Mouse (Mus musculus) T-cell, adult 2 months (primary cell): ENCODE results near the gene Chpf.
A peak's percentile ranks its signal among the peaks of the same experiment; 100 is the strongest.

Experiments
- DNase-seq: peaks from one replicate; pipeline ENCODE4 v3.0.0; 2022; ENCODE audit warnings: low spot score

Chpf gene

DNA sequence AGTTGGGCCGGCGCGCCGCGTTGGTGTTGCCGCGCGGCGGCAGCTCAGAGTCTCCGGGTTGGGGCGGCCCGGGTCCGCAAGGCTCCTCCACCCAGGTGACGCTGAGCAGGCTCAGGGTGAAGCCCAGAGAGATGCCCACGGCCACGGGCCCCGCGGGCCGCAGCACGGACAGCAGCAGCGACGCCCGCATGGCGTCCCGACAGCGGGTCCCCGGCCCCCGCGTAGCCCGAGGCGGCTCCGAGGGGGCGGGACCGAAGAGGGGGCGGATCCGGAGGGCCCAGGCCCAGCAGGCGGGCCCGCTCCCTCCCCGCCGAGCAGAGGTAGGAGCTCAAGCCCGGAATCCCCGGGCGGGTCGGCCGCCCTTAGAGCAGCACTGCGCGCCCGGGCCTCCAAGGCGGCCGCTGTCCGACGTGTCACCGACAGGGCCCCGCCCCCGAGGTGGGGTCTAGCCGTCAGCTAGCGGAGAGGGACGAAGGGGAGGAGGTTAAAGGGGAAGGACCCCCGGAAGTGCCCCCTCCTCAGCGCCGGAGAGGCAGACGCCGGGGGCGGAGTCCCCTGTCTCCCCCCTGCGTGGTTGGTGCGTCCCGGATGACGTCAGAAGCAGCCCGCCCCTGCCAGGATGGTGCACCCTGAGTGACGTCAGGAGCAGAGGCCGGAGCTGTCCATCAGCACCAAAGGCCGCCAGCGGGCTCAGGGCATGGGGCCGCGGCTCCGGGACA lies at the start of gene Chpf, which contains the start of gene Tmem198:
Chpf (minus strand) TSS at position 392 of the 719 bp plus-strand sequence.
Tmem198 (plus strand) TSS at position 617 of the 719 bp plus-strand sequence.
- DNase-seq, result peak; percentile 94

DNA sequence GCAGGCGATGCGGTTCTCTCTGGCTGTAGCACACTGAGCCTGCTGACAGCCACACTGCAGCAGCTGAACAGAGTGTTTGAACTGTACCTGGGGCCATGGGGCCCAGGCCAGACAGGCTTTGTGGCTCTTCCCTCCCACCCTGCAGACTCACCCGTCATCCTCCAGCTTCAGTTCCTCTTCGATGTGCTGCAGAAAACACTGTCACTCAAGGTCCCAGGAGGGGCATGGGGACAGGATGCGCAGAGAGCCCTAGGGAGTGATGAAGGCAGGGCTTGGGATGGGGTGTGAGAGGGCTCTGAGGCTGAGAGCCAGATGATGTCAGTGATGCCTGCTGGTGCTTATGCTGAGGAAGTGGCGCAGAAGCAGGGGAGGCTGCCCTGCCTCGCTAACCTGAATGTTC lies 45.6 kb upstream of the Chpf start:
- peak; percentile 33 for DNase-seq

DNA sequence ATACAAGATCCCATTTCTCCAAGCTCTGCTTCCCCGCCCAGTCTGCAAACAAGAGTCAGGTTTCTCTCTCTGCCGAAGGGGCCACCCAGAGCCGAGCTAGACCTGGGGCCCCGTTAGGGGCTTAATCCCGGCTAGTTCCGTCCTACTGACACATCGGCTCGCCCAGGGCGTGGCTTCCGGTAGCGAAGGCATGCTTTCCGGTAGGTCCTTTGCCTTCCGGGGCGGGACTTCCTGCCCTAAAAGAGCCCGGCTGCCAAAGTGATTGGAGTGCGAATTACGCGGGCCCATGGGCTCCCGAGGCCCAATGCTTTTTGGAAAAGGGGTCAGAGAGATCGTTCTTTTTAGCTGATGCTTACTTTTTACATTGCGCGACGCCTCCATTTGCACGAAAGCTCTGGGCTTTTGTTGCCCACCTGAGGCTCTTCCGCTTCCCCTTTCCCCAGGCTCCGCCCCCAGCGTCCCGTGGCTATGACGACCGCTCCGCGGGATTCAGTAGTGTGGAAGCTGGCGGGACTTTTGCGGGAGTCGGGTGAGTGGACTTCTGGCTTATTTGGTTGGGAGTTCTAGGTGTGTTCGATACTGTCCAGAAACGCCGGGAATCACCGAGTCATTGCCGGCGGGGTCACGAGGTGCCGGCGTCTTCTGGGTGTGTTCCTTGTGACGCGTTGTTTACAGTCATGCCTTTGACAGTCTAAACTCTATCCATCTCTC lies 42.4 kb upstream of the Chpf start, which contains the start of gene Stk11ip:
Stk11ip (plus strand) TSS at position 209 of the 711 bp plus-strand sequence.
- peak; percentile 92 for DNase-seq

DNA sequence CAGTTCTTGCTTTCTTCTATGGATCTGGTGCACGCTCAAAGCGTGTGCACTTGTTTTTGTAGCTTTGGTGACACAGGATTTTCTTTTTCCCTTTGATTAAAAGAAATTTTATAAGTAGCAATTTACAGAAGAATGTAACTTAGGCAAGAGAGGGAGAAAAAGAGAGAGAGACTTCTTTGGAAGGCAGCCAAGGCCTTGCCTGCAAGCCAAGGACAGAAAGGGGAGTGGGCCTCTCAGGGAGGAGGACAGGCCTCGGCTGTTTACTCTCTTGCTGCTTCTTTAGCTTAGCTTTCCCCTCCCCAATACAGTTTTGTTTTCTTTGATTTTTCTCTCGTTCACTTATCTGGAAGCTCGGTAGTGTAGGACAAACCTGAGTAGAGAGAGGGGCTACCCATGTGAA lies 40.5 kb upstream of the Chpf start:
- DNase-seq, result no peak

DNA sequence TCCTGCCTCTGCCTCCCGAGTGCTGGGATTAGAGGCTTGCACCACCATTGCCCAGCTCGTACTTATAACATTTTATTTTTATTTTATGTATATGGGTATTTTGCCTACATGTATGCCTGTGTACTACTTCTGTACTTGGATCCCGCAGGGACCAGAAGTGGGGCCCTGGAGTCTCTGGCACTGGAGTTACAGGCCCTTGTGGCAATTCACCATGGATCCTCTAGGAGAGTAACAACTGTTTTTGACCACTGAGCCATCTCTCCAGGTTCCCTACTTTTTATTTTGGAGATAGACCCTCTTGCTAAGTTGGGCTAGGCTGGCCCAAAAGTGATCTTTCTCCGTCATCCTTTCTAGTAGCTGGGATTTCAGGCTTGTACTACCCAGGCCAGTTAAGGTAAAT lies 39.3 kb upstream of the Chpf start:
- DNase-seq, result no peak

DNA sequence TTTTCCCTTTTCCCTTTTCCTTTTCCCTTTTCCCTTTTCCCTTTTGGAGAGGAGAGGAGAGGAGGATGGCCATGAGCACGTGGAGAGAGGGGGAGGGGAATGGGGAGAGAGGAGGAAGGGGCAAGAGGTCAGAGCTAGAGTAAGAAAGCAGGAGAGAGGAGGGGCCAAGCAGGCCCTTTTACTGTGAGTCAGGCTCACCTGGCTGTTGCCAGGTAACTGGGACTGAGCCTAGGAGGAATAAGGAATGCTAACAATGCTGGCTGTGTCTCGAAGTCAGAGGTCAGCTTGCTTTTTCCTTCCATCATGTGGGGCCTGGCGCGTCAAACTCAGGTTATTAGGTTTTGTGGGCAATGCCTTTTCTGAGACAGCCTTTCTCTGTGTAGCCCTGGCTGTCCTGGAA lies 38.9 kb upstream of the Chpf start:
- no peak for DNase-seq

DNA sequence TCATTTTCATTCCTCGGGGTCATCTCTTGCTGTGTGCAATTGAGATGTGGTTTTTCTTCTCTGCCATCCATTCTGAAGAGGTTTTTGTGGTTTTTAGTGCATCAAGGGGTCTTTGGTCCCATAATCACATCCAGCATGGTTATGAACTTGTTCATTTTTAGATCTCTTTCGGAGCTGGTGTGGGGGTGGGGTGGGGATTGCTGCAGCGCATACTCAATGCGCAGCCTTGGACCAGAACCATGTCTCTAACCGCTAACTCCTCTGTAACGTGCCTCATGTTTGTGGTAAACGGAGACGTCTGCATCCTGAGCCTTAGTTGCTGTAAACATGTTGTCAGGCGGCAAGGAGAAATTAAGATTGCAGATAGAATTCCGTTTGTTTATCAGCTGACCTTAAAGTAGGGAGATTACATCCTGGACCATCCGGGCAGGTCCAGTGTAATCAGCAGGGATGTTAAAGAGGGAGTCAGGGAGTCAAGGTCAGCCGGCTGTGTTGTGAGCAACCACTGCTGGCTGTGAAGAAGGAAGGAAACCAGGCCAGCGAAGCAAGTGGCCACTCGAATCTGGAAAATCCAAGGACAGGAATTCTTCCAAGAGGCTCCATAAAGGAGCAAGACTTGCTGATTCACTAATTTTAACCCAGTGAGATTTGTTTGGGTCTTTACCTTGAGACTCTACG lies 37.7 kb upstream of the Chpf start:
- no peak for DNase-seq

DNA sequence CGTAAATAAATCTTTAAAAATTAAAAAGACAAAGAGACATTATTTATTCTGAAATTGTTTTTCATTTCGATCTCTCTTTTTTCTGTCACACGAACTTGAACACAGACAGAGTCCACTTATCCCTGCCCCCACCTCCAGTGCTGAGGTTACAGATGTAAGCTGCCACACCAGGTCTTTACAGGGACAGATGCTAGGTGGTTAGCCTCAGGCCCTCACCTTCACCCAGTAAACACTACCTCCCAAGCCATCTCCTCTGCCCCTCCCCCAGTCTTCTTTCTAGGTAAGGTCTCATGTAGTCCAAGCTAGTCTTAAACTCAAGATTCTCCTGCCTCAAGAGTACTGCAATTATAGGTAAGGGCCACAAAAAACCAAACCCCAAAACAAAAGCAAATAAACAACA lies 33.4 kb upstream of the Chpf start:
- no peak for DNase-seq

DNA sequence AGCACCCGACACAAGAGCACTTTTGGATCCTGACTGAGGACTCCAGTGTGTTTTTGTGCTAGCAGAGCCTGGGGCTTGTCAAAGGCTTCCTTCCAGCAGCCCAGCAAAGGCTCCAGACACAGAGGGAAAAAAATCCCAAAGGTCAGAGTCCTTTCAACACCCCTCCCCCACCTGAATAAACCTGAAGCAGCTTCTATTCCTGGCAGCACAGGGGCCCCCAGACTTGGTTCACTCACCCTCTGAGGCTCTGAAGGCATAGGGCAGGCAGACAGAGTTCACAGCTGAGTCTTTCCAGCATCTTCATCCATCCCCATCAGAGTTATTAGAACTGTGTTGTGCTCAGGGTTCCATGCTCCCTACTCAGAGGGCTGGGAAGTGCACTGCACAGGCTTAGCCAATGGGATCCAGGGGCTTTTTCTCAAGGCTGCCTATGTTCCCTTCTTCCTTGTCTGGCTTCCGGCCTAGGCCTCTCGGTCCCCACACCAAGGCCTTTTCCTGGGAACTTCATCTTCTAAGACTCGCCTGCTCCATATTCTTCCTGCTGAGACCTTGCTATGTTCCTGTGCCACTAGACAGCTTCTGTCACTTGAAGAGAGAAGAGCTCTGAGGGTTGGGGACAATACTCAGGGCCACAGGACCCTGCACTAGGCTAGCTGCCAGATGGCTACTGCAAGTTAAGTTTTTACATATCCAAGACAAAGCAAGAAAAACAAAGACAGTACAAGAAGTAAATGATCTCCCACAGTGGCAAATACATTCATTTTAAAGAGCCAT lies 32.5 kb upstream of the Chpf start:
- DNase-seq, result no peak

DNA sequence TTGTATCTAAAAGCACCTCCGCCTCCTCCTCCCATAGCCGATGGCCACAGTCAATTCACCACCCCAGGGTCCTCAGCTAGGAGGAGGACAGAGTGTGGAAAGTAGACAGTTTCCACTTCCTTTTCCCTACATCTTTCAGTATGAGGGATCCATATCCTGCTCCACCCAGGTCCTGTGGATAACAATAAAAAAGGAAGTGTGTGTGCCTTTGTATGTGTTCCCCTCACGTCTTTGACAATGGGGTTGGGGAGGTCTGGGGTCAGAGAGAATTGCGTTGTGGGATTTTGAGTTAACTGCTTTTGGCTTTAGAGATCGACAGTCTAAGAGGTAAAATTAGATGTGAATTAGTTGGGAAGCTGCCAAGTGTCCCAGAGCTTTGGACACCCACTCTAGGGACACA lies 31.0 kb upstream of the Chpf start:
- DNase-seq, result no peak

DNA sequence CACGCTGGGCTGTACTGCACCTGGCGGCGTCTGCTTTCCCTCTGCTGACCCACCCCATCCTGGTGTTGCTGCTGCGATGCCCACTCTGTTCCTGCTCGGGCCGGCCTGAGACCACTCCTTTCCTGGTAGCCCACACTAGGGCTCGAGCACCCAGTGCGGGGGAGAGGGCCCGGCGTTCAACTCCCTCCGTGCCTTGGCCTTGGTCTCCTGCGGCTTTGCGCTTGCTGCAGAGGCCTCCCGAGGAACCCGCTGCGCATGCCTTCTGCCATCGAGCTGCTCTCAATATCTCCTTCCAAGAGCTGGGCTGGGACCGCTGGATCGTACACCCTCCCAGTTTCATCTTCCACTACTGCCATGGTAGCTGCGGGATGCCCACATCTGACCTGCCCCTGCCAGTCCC lies 30.5 kb upstream of the Chpf start:
- DNase-seq, result no peak

DNA sequence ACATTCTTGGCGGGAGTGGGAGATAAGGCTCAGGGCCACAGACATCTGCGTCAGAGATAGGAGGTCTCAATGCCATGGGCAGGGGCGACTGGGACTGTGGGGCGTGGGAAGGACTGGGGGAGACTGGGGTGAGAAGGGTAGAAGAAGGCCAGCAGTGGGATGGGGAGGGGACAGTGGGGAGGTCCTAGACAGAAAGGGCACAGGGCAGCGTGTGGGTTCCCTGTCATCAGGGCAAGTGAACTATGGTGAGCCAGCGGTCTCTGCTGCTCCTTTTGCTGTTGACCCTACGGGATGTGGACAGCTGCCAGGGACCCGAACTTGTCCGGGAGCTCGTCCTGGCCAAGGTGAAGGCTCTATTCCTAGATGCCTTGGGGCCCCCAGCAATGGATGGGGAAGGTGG lies 27.9 kb upstream of the Chpf start, which contains the start of gene Inha:
Inha (plus strand) TSS at position 72 of the 400 bp plus-strand sequence.
- no peak for DNase-seq

DNA sequence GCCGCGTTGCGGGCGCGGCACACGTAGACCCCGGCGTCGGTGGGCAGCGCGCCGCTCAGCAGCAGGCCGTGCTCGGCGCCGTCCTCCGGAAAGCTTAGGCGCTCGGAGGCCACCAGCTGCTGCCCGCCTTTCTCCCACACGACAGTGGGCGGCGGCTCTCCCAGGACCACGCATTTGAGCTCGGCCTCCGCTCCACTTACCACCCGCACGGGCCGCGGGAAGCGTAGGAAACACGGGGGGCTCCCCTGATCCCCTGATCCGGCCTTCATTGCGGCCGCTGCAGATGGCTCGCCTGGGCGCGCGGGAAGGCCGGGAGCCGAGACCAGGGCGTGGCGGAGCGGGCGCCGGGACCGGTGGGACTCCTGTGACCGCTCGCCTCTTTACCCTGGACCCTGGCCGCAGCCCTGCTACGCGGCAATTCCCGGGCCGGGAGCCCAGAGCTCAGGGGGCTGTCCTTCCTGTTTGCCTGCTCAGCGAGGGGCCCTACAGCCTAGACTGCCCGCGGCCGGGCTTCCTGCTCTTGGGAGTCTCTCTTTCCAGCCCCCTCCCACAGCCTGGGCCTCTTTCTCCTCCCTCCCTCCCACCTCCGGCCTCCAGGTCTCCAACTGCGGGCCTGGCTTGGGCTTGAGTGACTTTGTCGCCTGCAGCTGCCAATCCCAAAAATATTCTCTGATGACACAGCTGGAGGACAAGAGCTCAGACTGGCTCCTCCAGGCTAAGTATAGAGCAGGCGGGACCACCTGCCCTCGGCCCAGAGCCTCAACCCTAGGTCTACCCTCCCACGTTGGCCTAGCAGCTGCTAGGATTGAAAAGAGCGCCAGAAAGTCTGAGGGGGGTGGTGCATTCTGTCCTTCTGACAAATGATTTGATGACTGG lies 27.1 kb upstream of the Chpf start, which contains the start of gene Obsl1:
Obsl1 (minus strand) TSS at position 497 of the 876 bp plus-strand sequence.
- no peak for DNase-seq

DNA sequence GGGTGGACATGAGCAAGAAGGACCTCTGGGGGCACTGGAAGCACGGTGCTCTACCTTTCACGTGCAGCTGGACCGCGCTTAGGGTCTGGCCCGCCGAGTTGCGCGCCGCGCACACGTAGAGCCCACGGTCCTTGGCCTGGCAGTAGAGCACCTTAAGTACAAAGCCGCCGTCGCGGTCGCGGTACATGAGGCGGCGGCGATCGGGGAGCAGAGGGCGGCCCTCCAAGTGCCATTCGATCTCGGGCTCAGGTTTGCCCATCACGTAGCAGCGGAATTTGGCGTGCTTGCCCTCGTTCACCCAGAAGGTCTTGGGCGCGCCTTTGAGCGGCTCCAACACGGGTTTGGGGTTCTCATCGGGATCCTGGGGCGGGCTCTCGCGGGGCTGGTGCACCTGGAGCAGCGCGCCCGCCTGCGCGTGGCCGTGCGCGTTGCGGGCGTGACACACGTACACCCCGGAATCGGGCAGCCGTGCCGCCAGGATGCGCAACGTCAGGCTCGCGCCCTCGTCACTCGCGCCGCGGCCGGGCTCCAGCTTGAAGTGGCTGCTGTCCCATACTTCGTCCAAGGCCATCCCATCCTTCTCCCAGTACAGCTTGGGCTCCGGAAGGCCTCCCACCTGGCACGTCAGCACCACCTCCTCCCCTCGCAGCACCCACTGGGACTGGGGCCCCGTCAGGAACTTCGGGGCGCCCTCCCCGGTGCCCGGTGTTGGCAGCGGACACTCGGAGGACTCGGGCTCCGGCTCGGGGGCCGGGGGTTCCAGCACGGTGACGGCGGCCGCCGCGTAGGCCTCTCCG lies 26.2 kb upstream of the Chpf start:
- DNase-seq, result peak; percentile 53

DNA sequence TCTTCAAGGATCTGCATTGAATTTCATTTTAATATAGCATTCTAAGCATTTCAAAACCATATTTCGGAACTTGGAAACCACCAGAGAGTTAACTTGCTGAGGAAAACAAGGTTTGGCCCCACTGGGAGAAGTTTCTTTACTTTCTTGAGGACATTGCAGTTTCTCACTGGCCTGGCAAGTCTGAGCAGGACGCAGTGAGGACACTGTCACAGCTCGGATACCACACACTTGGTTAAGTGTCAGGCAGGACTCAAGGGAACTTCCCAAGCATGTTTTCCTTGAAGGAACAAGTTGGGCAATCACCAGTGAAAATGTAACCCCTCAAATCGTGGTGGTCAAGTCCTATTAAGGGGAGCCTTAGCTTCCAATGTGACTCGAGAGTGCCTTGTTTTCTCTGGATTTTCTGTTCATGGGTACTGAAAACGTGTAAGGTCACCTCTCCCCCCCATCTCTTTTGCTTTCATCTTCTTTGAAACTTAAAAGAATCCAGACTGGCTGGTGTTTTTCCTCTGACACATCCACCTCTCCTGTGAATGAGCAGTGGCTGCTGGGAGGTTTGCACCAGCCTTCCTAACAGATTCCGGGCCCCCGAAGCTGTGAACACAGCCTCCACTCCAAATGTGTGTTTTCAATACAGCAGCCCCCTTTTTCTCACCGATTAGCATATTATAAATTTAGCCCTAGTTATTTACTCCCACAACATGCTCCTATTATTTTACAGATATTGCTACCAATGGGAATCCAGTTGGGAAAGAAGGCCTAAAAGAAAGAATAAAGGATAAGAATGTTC lies 25.3 kb upstream of the Chpf start:
- no peak for DNase-seq

DNA sequence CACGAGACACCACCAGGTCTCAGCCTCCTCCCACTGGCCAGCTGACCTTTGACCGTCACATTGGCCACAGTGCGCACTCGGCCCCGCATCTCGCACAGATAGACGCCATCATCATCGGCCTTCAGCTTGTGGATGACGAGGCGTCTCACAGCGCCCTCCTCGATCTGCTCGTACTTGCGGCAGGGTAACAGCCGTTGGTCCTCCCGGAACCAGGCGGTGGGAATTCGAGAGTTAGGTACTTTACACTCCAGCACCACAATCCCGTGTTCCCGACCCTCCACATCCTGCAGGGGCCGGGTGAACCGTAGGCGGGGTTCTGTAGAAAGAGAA lies 24.5 kb upstream of the Chpf start:
- DNase-seq, result no peak

DNA sequence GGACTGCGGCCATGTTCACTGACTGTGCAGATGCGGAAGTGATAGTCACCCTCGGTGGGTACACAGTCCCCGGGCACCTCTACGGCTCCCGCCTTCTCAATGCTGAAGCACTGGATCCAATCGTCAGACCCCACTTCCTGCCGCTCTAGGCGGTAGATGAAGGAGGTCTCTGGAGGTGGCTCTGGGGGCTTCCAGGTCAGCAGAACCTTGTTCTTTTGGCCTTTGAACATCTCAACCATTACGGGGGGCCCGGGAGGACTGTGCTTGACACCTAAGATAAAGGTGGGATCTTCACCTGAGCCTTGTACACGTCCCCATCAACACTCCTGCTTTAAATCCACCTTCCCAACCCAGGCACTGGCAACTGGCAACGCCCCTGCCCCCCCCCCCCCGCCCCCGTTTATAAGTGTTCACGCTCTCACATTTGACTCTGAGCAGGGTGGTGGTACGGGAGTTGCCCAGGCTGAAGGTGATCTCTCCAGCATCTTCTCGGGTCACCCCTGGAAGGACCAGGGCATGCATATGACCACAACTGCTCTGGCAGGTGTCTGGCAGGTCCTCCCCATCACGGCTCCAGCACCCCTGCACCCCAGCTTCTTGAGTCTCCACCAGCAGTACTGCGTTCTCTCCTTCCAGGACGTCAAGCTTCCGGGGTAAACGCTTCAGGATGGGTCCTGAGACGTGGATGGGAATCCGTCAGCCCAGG lies 24.0 kb upstream of the Chpf start:
- DNase-seq, result no peak

DNA sequence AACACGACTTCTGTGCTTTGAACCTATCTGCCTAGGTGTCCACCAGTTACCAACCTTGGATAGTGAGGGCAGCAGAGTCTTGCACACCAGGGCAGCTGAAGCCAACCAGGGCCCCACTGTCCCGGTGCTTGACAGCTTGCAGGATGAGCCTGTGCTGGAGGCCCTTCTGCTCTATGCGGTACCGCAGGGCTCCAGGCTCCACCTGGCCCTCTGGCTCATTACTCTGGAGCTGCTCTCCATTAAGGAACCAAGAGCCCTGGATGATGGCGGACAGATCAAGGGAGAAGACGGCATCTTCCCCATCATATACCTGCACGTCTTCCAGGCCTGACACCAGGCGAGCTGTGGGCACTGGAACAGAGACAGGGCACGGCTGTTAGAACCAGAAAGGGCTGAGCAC lies 22.8 kb upstream of the Chpf start:
- DNase-seq, result no peak

DNA sequence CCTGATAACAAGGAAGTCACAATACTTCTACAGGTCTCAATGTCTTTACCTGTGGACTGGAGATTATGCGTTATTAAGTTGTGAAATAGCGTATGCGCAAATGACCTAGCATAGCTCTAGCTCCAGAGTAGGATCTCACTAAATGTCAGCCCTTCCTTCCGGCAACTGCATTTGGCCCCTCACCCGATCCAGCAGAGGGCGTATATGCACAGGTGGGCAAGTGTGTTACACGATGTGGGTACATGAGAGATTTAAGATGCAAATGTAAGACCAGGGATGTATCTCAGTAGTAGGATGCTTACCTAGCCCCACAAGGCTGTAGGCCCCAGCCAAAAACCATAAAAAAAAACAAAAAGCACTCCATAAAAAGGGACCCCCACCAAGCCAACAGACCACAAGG lies 20.3 kb upstream of the Chpf start:
- no peak for DNase-seq
